Mouse (Mus musculus): ENCODE measurements at regions not wholly inside any gene's neighbourhood (a gene's known extent, or its start where the extent isn't known, plus 50 kb on each side); places are given as distances from the start of the nearest gene placed in this dataset.
"Not testable (repeated sequence)": the region's sequence is repeated elsewhere in the genome, so short reads cannot be mapped to it uniquely, and the experiment has no call there.

GRCm38 (mm10) chr7:116609406-116609805 is 105.2 kb downstream of the Nucb2 start:
- peaks cover 2% of the 10 kb centered on the region; the same call in 1 of the 2 replicates for H3K4me1 ChIP-seq (ENCODE audit: control insufficient read depth, insufficient read depth, low read length)
- DNase-seq (ENCODE audit: low spot score) (no peak), ATAC-seq (no peak)
- H3K27me3 ChIP-seq (replicated peaks; ENCODE audit: control insufficient read depth, insufficient read depth, low read length), result no peaks in the 10 kb centered on the region
- 88% methylated on average over 6 of the region's 6 CpGs for WGBS
- H3K4me2 ChIP-seq (ENCODE audit: low read length), result no peak overlapping the region
- no peaks in the 10 kb centered on the region for H3K9me3 ChIP-seq (replicated peaks; ENCODE audit: control insufficient read depth, low read length)
- no peak overlapping the region for H3K27ac ChIP-seq (ENCODE audit: low read depth, low read length)
- no peak overlapping the region for H3K9ac ChIP-seq (ENCODE audit: low read length)
- H3K36me3 ChIP-seq (ENCODE audit: control insufficient read depth, insufficient read depth, low read length), result no peaks in the 10 kb centered on the region
- H3K4me3 ChIP-seq (ENCODE audit: low read depth, low read length), result no peak overlapping the region

DNA sequence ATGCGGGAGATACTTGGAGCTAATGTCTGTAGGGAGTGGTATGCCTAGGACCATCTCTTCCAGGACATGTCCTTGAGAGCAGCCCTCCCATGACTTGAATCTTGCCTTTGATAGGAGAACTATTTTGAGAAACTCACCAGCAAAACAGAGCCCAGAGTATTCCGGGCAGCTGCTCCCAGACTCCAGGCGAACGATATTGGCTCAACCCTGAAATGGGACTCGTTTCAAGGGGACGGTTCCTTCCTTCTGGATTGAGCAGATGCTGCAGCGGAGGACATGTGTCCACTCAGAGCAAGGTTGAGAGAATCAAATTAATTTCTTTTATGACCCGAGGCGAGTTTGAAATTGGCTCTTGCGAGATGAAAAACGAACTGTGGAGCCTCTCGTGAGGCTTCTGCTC is 105.7 kb downstream of the Nucb2 start:
- no peak overlapping the region for H3K27ac ChIP-seq (ENCODE audit: low read depth, low read length)
- H3K4me2 ChIP-seq (ENCODE audit: low read length), result no peak overlapping the region
- no peaks in the 10 kb centered on the region for H3K27me3 ChIP-seq (replicated peaks; ENCODE audit: control insufficient read depth, insufficient read depth, low read length)
- H3K4me3 ChIP-seq (ENCODE audit: low read depth, low read length), result no peak overlapping the region
- H3K9ac ChIP-seq (ENCODE audit: low read length), result no peak overlapping the region
- H3K9me3 ChIP-seq (replicated peaks; ENCODE audit: control insufficient read depth, low read length), result no peaks in the 10 kb centered on the region
- WGBS, result 90% methylated on average over 12 of the region's 12 CpGs
- no peak for DNase-seq (ENCODE audit: low spot score)
- H3K36me3 ChIP-seq (ENCODE audit: control insufficient read depth, insufficient read depth, low read length), result no peaks in the 10 kb centered on the region
- peaks cover 2% of the 10 kb centered on the region; the same call in 1 of the 2 replicates for H3K4me1 ChIP-seq (ENCODE audit: control insufficient read depth, insufficient read depth, low read length)
- ATAC-seq, result no peak

- H3K4me2 ChIP-seq (ENCODE audit: low read length), result no peak overlapping the region
- WGBS, result 71% methylated on average over 3 of the region's 3 CpGs
- DNase-seq (ENCODE audit: low spot score), result peak; percentile 54
- ATAC-seq, result no peak
- no peaks in the 10 kb centered on the region for H3K4me1 ChIP-seq (ENCODE audit: control insufficient read depth, insufficient read depth, low read length)
- H3K27ac ChIP-seq (ENCODE audit: low read depth, low read length), result no peak overlapping the region
- H3K9ac ChIP-seq (ENCODE audit: low read length), result no peak overlapping the region
- H3K36me3 ChIP-seq (ENCODE audit: control insufficient read depth, insufficient read depth, low read length), result no peaks in the 10 kb centered on the region
- no peaks in the 10 kb centered on the region for H3K27me3 ChIP-seq (replicated peaks; ENCODE audit: control insufficient read depth, insufficient read depth, low read length)
- H3K4me3 ChIP-seq (ENCODE audit: low read depth, low read length), result no peak overlapping the region
- H3K9me3 ChIP-seq (replicated peaks; ENCODE audit: control insufficient read depth, low read length), result no peaks in the 10 kb centered on the region
These were observed 111.8 kb downstream of the Nucb2 start for GRCm38 (mm10) chr7:116615984-116616383.

DNA sequence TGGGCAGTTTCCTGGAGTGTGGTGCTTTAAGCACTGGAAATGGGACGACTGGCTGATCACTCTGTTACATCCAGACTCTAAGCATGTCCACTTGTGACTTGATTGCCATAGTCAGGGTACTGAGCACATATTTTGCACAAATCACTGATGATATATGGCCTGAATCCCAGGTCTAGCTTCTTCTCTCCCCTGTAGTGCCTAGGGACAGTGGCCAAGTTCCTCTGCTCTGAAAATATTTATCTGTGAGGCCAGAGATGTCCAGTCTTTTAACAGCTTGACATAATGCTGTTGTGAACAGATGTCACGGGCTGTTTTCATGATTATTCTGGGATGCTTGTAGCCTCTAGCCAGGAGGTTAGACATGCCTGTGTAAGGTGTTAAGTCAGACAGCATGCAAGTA is 115.5 kb downstream of the Nucb2 start:
- H3K36me3 ChIP-seq (ENCODE audit: control insufficient read depth, insufficient read depth, low read length), result no peaks in the 10 kb centered on the region
- no peak for ATAC-seq
- H3K27me3 ChIP-seq (replicated peaks; ENCODE audit: control insufficient read depth, insufficient read depth, low read length), result no peaks in the 10 kb centered on the region
- no peak for DNase-seq (ENCODE audit: low spot score)
- WGBS, result 67% methylated on average over 2 of the region's 2 CpGs
- no peaks in the 10 kb centered on the region for H3K4me1 ChIP-seq (ENCODE audit: control insufficient read depth, insufficient read depth, low read length)
- H3K4me2 ChIP-seq (ENCODE audit: low read length), result no peak overlapping the region
- no peak overlapping the region for H3K4me3 ChIP-seq (ENCODE audit: low read depth, low read length)
- H3K27ac ChIP-seq (ENCODE audit: low read depth, low read length), result no peak overlapping the region
- no peaks in the 10 kb centered on the region for H3K9me3 ChIP-seq (replicated peaks; ENCODE audit: control insufficient read depth, low read length)
- no peak overlapping the region for H3K9ac ChIP-seq (ENCODE audit: low read length)

DNA sequence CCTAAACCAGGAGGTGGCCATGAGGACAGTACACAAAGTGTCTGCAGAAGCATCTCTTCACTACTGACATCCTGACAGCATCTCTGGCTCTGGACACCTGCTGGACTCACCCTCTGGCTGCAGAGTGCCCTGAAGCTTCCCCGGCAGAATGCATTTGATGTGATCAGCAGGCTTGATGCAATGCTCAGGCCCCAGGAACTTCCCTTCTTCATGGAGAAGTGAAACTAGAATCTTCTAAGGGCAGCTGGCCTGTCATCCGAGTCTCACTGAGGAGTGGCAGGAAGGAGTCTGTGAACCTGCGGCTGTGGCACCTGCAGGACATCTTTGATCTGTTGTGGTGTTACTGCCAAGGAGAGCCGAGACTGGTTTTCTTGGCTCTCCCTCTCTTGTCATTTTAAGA is 116.2 kb downstream of the Nucb2 start:
- H3K4me1 ChIP-seq (ENCODE audit: control insufficient read depth, insufficient read depth, low read length), result no peaks in the 10 kb centered on the region
- WGBS, result 88% methylated on average over 4 of the region's 4 CpGs
- no peaks in the 10 kb centered on the region for H3K27me3 ChIP-seq (replicated peaks; ENCODE audit: control insufficient read depth, insufficient read depth, low read length)
- H3K27ac ChIP-seq (ENCODE audit: low read depth, low read length), result no peak overlapping the region
- H3K4me3 ChIP-seq (ENCODE audit: low read depth, low read length), result no peak overlapping the region
- DNase-seq (ENCODE audit: low spot score) (no peak), ATAC-seq (no peak)
- no peaks in the 10 kb centered on the region for H3K9me3 ChIP-seq (replicated peaks; ENCODE audit: control insufficient read depth, low read length)
- no peak overlapping the region for H3K4me2 ChIP-seq (ENCODE audit: low read length)
- H3K9ac ChIP-seq (ENCODE audit: low read length), result no peak overlapping the region
- H3K36me3 ChIP-seq (ENCODE audit: control insufficient read depth, insufficient read depth, low read length), result no peaks in the 10 kb centered on the region

DNA sequence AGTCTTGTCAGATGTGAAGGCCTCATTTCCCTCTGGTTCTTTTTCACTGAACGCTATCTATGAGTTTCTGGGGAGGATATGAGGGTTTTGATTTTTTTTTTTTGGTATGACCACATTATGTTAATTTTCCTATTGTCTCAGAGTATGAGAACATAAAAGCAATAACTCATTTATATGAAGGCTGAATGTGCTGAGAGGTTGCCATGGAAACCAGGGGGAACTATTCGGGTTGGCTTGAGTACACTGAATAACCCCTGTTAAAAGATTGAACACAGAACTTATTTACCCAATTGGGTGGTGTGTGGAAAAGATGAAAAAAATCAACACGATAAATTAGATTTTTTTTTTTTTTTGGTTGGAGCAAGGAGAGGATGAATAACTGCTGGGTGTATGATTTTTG is 129.0 kb downstream of the Nucb2 start:
- WGBS, result 47% methylated on average over 3 of the region's 3 CpGs
- Histone ChIP-seq H3K9me3 (replicated peaks; ENCODE audit: control insufficient read depth, low read length) (no peaks in the 10 kb centered on the region), H3K27me3 (replicated peaks; ENCODE audit: control insufficient read depth, insufficient read depth, low read length) (no peaks in the 10 kb centered on the region), H3K4me2 (ENCODE audit: low read length) (no peak overlapping the region), H3K4me1 (ENCODE audit: control insufficient read depth, insufficient read depth, low read length) (no peaks in the 10 kb centered on the region), H3K27ac (ENCODE audit: low read depth, low read length) (no peak overlapping the region), H3K4me3 (ENCODE audit: low read depth, low read length) (no peak overlapping the region), H3K36me3 (ENCODE audit: control insufficient read depth, insufficient read depth, low read length) (no peaks in the 10 kb centered on the region), H3K9ac (ENCODE audit: low read length) (no peak overlapping the region)
- DNase-seq (ENCODE audit: low spot score) (peak; percentile 52), ATAC-seq (no peak)

DNA sequence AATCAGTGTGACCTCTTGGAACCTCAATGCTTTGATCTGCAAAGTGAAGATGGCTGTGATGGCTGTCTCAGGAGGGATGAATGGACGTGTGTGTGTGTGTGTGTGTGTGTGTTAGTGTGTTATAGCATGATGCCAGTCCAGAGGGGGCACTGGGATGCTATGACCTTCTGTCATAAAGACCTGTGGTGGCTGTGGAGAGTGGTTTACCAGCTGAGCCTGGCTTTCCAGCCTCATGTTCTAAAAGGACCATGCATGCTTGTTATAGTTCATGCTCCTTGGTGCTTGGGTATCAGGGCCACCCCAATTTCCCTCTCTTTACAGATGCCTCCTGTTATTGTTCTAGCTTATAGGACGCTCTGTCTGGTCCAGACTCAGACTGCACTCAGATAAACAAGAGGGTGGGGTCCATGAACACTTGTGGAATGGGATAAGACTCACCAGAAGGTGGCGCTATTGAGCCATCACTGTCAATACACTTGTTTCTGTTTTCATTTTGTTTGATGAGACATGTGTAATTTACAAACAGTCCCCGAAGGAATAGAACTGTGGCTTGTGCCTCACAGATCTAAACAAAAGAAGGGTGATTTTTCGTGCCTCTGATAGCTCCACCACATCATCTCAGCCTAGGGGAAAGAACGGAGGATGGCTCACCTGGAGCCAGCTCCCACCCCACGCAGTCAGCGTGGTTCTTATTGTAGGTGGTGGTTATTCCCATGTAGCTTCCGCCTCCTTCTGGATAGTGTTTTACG is 140.9 kb downstream of the Nucb2 start:
- no peaks in the 10 kb centered on the region for H3K27me3 ChIP-seq (replicated peaks; ENCODE audit: control insufficient read depth, insufficient read depth, low read length)
- ATAC-seq (peak; percentile 50; the same call in 1 of the 2 replicates), DNase-seq (ENCODE audit: low spot score) (peak; percentile 78)
- H3K9ac ChIP-seq (ENCODE audit: low read length), result no peak overlapping the region
- no peak overlapping the region for H3K4me2 ChIP-seq (ENCODE audit: low read length)
- no peak overlapping the region for H3K27ac ChIP-seq (ENCODE audit: low read depth, low read length)
- no peaks in the 10 kb centered on the region for H3K4me1 ChIP-seq (ENCODE audit: control insufficient read depth, insufficient read depth, low read length)
- WGBS, result 52% methylated on average over 10 of the region's 10 CpGs
- no peaks in the 10 kb centered on the region for H3K36me3 ChIP-seq (ENCODE audit: control insufficient read depth, insufficient read depth, low read length)
- no peak overlapping the region for H3K4me3 ChIP-seq (ENCODE audit: low read depth, low read length)
- no peaks in the 10 kb centered on the region for H3K9me3 ChIP-seq (replicated peaks; ENCODE audit: control insufficient read depth, low read length)

GRCm38 (mm10) chr7:116654466-116654865 is 150.3 kb downstream of the Nucb2 start:
- peak; percentile 26 for DNase-seq (ENCODE audit: low spot score)
- 31% methylated on average over 10 of the region's 10 CpGs for WGBS

DNA sequence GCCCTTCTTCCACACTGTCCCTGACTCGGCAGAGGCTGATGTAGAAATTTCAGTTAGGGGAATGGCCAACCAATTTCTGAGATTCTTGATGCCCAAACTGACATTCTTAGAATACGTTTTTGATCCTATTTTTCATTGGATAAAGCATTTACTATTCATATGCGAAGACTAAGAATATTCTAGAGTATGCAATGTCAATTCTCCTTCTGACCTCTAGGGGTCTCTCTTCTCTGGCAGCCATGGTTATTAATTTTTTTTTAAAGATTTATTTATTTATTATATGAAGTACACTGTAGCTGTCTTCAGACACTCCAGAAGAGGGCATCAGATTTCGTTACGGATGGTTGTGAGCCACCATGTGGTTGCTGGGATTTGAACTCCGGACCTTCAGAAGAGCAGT is 152.9 kb downstream of the Nucb2 start:
- H3K27ac ChIP-seq (ENCODE audit: low read depth, low read length); ATAC-seq; H3K36me3 ChIP-seq (ENCODE audit: control insufficient read depth, insufficient read depth, low read length); H3K9me3 ChIP-seq (replicated peaks; ENCODE audit: control insufficient read depth, low read length); H3K9ac ChIP-seq (ENCODE audit: low read length); H3K27me3 ChIP-seq (replicated peaks; ENCODE audit: control insufficient read depth, insufficient read depth, low read length); DNase-seq (ENCODE audit: low spot score); H3K4me1 ChIP-seq (ENCODE audit: control insufficient read depth, insufficient read depth, low read length); H3K4me2 ChIP-seq (ENCODE audit: low read length); H3K4me3 ChIP-seq (ENCODE audit: low read depth, low read length): not testable (repeated sequence)
- 94% methylated on average over 6 of the region's 6 CpGs for WGBS

More at GRCm38 (mm10) chr7:116654466-116654865, 150.3 kb downstream of the Nucb2 start:
- Histone ChIP-seq H3K9me3 (replicated peaks; ENCODE audit: control insufficient read depth, low read length) (no peaks in the 10 kb centered on the region), H3K36me3 (ENCODE audit: control insufficient read depth, insufficient read depth, low read length) (no peaks in the 10 kb centered on the region), H3K4me2 (ENCODE audit: low read length) (no peak overlapping the region), H3K9ac (ENCODE audit: low read length) (no peak overlapping the region), H3K4me1 (ENCODE audit: control insufficient read depth, insufficient read depth, low read length) (no peaks in the 10 kb centered on the region), H3K27me3 (replicated peaks; ENCODE audit: control insufficient read depth, insufficient read depth, low read length) (no peaks in the 10 kb centered on the region), H3K4me3 (ENCODE audit: low read depth, low read length) (no peak overlapping the region), H3K27ac (ENCODE audit: low read depth, low read length) (no peak overlapping the region)
- no peak for ATAC-seq
